Mouse (Mus musculus) neural tube, embryonic 15.5 days (tissue): ENCODE data around the gene Olfr191. TPM values are rescaled to one million over a fixed set of nuclear protein-coding genes. Genes with fewer than 3 reads are reported as not detected.

Experiments used
- ATAC-seq: fragments of 200-750 bp; cut with Nextera tagmentation; 2 replicates; pipeline ENCODE4 v1.8.0; 2017; ENCODE audit warnings: mild to moderate bottlenecking, moderate TSS enrichment, moderate library complexity; ENCODE audit not compliant: low FRiP score
- H3K27ac ChIP-seq: fragments of 300-500 bp; sonication (generic); replicated peaks from 2 replicates; pipeline ENCODE4 v1.5.1; 2015; ENCODE audit warnings: mild to moderate bottlenecking, inconsistent platforms
- H3K27me3 ChIP-seq: fragments of 300-500 bp; sonication (generic); replicated peaks from 2 replicates; pipeline ENCODE4 v1.6.1; 2015; ENCODE audit warnings: inconsistent platforms
- H3K36me3 ChIP-seq: fragments of 300-500 bp; sonication (generic); 2 replicates; pipeline ENCODE4 v1.6.1; 2015; ENCODE audit warnings: inconsistent platforms
- H3K4me1 ChIP-seq: fragments of 300-500 bp; sonication (generic); 2 replicates; pipeline ENCODE4 v1.6.1; 2015; ENCODE audit warnings: inconsistent platforms
- H3K4me2 ChIP-seq: fragments of 300-500 bp; sonication (generic); 2 replicates; pipeline ENCODE4 v1.6.1; 2015; ENCODE audit warnings: inconsistent platforms, mild to moderate bottlenecking, moderate library complexity
- H3K4me3 ChIP-seq: fragments of 300-500 bp; sonication (generic); replicated peaks from 2 replicates; pipeline ENCODE4 v1.5.1; 2015; ENCODE audit warnings: mild to moderate bottlenecking, inconsistent platforms
- H3K9ac ChIP-seq: fragments of 300-500 bp; sonication (generic); replicated peaks from 2 replicates; pipeline ENCODE4 v1.6.1; 2015; ENCODE audit warnings: mild to moderate bottlenecking, inconsistent platforms
- H3K9me3 ChIP-seq: fragments of 300-500 bp; sonication (generic); replicated peaks from 2 replicates; pipeline ENCODE4 v1.6.1; 2016; ENCODE audit warnings: inconsistent platforms
- WGBS: fragments of 180-500 bp; shearing (Covaris S2); methylation state at CpG from one replicate; pipeline ENCODE4 v1.1.7; 2015; ENCODE audit warnings: mixed read lengths; 5-methylcytosine and 5-hydroxymethylcytosine counted together
- polyA plus RNA-seq: library from polyadenylated mRNA; unstranded; fragments of >200 nt; fragmentation: Nextera tagmentation; extraction: Ambion mirVana; gene quantifications from 2 replicates; pipeline ENCODE4 v1.2.1, GENCODE M21; 2015

Olfr191 gene
- polyA plus RNA-seq, 1 experiment from 2014 or later, result not detected

DNA sequence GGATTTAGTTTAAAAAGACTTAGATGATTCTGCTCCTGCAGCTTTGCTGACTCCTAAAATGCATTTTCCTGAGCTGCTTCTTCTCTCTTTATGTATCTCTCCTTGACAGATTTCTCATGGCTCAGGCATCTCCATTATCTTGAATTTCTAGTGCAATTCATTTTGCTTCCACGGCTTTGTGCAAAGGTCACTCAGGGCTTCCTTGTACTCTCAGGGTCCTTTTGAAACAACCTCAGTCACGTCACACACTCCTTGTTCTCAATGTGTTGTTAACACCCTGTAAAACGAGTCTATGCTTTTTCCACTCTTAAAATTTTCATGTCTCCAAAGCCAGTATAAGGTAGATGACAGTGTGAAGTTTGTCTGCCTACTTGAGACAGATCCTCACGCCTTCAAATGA, 42.0 kb downstream of the Olfr191 start:
- Histone ChIP-seq H3K4me3 (no peak overlapping the region), H3K9ac (no peak overlapping the region), H3K4me1 (no peaks in the 10 kb centered on the region), H3K4me2 (no peak overlapping the region), H3K9me3 (no peaks in the 10 kb centered on the region), H3K27me3 (no peaks in the 10 kb centered on the region), H3K27ac (no peak overlapping the region), H3K36me3 (no peaks in the 10 kb centered on the region)
- ATAC-seq, result no peak
- WGBS, result 67% methylated on average over 4 of the region's 4 CpGs

GRCm38 (mm10) chr16:59045835-59046234, 43.8 kb downstream of the Olfr191 start:
- ATAC-seq, result no peak
- WGBS, result 88% methylated on average over 3 of the region's 3 CpGs

DNA sequence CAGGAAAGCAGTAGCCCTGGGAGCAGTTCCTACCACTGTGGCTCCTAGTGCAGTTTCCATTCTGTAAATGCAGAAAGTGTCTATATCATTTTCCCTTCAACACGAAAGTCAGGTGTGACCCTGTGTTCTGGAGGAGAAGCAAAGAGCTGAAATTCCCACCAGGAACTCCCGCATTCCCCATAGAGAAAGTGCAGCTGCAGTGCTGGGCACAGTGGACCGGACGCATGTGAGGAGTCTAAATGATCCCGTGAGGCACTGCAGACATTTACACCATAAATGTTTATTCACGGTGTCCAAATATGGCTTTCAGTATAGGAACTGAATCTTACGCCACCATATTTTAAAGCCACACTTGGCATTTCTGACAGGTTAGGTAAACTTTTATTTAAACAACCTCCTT, 49.9 kb downstream of the Olfr191 start, which contains the start of gene Olfr187:
Gene Olfr187 (minus strand): TSS at position 58 of the 400 bp plus-strand sequence.
- Histone ChIP-seq H3K27ac (no peak within 1 kb of the TSS), H3K9ac (no peak within 1 kb of the TSS), H3K4me2 (no peak within 1 kb of the TSS), H3K36me3 (no peaks in the 10 kb centered on the region), H3K4me1 (no peaks in the 10 kb centered on the region), H3K9me3 (no peaks in the 10 kb centered on the region), H3K27me3 (no peaks in the 10 kb centered on the region), H3K4me3 (no peak within 1 kb of the TSS)
- no peak for ATAC-seq
- WGBS, result 87% methylated on average over 7 of the region's 7 CpGs

More at GRCm38 (mm10) chr16:59045835-59046234, 43.8 kb downstream of the Olfr191 start:
- no peak overlapping the region for H3K4me3 ChIP-seq
- no peaks in the 10 kb centered on the region for H3K9me3 ChIP-seq
- H3K4me2 ChIP-seq, result no peak overlapping the region
- no peaks in the 10 kb centered on the region for H3K27me3 ChIP-seq
- no peaks in the 10 kb centered on the region for H3K4me1 ChIP-seq
- H3K36me3 ChIP-seq, result no peaks in the 10 kb centered on the region
- no peak overlapping the region for H3K9ac ChIP-seq
- no peak overlapping the region for H3K27ac ChIP-seq

Other genes with a start within 250 kb of the Olfr191 start
- gene Olfr177, start 215.1 kb downstream of the Olfr191 start, polyA plus RNA-seq, result not detected in 2 replicates
- gene Olfr178, start 197.8 kb downstream of the Olfr191 start, polyA plus RNA-seq, result not detected in 2 replicates
- gene Olfr181, start 161.1 kb downstream of the Olfr191 start, polyA plus RNA-seq, result not detected in 2 replicates
- gene Olfr180, start 160.4 kb downstream of the Olfr191 start, polyA plus RNA-seq, result not detected in 2 replicates
- gene Olfr183, start 94.5 kb downstream of the Olfr191 start, polyA plus RNA-seq, result not detected in 2 replicates
- not detected in 2 replicates for gene Olfr186, start 59.5 kb downstream of the Olfr191 start, polyA plus RNA-seq
- gene Olfr187, start 50.1 kb downstream of the Olfr191 start, polyA plus RNA-seq, result not detected in 2 replicates
- gene Olfr190, start 11.8 kb downstream of the Olfr191 start, polyA plus RNA-seq, result not detected in 2 replicates
- gene Olfr193, start 22.1 kb upstream of the Olfr191 start, polyA plus RNA-seq, result not detected in 2 replicates
- gene Olfr194, start 31.2 kb upstream of the Olfr191 start, polyA plus RNA-seq, result not detected in 2 replicates
- gene Olfr195, start 57.2 kb upstream of the Olfr191 start, polyA plus RNA-seq, result not detected in 2 replicates
- not detected in 2 replicates for gene Olfr196, start 80.6 kb upstream of the Olfr191 start, polyA plus RNA-seq
- not detected in 2 replicates for gene Olfr198, start 113.7 kb upstream of the Olfr191 start, polyA plus RNA-seq
- not detected in 2 replicates for gene Olfr199, start 129.9 kb upstream of the Olfr191 start, polyA plus RNA-seq
- not detected in 2 replicates for gene Olfr201, start 182.8 kb upstream of the Olfr191 start, polyA plus RNA-seq
- gene Olfr202, start 197.0 kb upstream of the Olfr191 start, polyA plus RNA-seq, result not detected in 2 replicates
- gene Olfr203, start 209.1 kb upstream of the Olfr191 start, polyA plus RNA-seq, result not detected in 2 replicates
- gene Olfr204, start 228.4 kb upstream of the Olfr191 start, polyA plus RNA-seq, result not detected in 2 replicates
- gene Olfr205, start 241.3 kb upstream of the Olfr191 start, polyA plus RNA-seq, result not detected in 2 replicates